Mouse (Mus musculus): Measurements from ENCODE around the gene Hist3h2ba.

DNA sequence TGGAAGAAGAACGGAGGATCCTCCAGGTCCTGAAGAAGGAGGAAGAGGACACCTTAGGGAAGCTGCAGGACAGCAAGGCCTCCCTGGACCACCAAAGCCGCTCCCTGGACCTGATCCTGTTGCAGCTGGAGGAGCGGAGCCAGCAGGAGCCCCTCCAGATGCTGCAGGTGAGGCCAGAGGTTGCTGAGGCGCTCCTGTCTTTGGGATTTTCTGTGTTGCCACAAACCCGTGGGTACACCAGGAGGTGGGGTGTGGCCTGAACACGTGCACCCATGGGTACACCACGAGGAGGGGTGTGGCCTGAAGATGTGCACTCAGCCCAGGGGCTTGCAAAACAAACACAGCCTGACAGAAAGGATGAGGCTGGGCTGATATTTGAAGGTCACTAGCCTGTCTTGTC is 19.8 kb downstream of the Hist3h2ba start:
- TF ChIP-seq EP300 (IDR thresholded peaks at IDR 0.05; ENCODE audit: low read depth) (no peak), CTCF (IDR thresholded peaks at IDR 0.05; ENCODE audit: low read depth) (no peak)
